Mouse (Mus musculus) heart, adult 11 months (tissue): ENCODE measurements at regions not wholly inside any gene's neighbourhood (a gene's known extent, or its start where the extent isn't known, plus 50 kb on each side); places are given as distances from the start of the nearest gene placed in this dataset.

Experiments used
- DNase-seq: peaks from one replicate; pipeline ENCODE4 v3.0.0; 2022

GRCm38 (mm10) chr12:106128944-106129724 is 119.1 kb downstream of the Vrk1 start:
- DNase-seq, result no peak

DNA sequence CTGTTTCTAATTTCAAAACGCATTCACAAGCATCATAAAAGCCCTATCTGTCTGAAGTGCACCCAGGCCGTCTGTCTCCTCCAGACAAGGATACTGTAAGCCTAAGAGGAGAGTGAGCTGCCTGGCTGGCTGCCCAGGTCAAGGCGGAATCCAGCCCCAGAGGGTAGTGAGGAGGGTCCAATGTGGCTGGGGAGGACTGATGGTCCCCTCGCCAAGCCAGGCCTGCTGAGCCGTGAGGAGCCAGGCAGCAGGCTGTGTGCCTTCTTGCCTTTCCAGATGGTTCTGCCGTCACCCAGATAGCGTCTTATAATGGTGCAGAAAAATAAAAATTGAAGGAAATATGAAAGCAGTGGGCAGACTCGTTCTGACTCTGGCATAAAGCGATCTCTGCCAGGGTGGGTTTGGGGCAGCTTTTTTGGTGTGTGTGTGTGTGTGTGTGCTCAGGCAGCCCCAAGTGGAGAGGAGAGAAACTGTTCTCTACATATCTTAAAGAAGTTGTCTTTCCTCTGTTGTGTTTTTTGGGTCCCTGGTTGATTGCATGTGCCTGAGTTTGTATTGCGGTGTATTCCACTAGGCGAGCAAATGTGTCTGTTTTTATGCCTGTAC is 120.1 kb downstream of the Vrk1 start:
- no peak for DNase-seq

GRCm38 (mm10) chr12:106132715-106133114 is 122.7 kb downstream of the Vrk1 start:
- DNase-seq, result no peak

DNA sequence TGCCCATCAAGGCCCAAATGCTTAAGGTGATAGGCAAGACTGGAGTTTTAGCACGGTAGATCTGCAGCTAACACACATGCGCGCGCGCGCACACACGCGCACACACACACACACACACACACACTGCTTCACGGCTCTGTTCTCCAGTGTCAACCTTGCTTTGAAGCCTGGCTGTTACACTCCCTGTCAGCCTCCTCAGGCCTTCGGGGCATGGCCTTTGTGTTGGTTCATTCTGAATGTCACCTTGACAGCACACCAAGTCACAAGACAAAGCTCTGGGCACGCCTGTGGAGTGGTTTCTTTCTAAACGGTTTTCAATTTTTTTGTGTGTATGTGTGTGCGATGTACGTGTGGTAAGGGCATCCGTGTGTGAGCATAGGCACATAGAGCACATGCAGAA is 128.4 kb downstream of the Vrk1 start:
- no peak for DNase-seq

GRCm38 (mm10) chr12:106139491-106139890 is 129.5 kb downstream of the Vrk1 start:
- DNase-seq, result no peak

GRCm38 (mm10) chr12:106139927-106140326 is 129.9 kb downstream of the Vrk1 start:
- DNase-seq, result no peak

DNA sequence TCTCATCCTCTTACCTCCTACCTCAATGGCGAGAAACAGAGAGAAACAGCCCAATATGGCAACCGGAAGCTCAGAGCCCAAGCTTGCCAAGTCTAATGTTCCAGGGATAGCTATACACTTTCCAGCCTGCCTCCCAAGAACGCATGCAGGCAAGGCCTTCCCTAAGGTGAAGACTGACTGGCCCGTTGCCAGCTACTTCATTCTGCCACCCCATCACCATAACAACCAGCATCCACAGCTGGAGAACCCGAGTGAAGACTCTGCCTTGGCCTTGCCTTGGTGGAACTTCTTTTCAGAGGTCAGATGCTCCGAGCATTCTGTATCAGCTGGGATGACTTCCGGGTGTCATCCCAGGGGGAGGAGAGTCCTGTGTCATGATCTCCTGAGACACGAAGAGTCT is 130.6 kb downstream of the Vrk1 start:
- DNase-seq, result no peak

- DNase-seq, result no peak
Observed at GRCm38 (mm10) chr12:106143548-106143947, 133.5 kb downstream of the Vrk1 start.

DNA sequence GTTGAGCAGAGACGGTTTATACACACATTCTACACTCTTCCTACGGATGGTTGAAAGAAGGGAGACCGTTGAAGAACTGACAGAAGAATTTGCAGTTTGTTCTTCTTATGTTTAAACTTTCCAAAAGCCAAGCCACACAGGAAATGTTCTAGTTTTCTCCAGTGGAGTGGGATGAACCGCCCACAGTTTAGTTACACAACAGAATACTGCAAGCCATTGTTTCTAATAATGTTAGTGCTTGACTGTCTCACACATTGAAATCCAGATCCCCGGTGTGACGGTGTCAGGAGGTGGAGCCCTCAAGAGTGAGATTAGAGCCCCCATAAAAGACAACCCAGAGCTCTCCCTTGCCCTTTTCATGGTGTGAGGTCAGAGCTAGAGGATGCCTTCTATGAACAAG is 146.8 kb downstream of the Vrk1 start:
- no peak for DNase-seq

DNA sequence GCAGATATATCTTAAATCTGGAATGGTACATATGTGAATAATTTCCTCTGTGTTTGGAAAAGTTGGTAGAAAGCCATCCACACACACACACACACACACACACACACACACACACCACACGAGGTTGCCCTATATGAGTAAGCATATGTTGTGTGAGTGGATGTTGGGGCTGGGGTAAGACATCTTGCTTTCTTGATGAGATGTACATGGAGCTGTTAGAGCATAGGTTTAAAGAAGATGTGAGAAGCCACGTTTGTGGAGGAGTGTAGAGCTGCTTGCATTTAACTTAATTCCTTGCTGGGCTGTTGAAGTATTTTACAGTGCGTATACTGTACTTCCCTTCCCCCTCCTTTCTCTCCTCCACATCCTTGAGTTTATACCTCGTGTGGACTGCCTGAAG is 147.8 kb downstream of the Vrk1 start:
- no peak for DNase-seq

- no peak for DNase-seq
Observed at GRCm38 (mm10) chr12:106158620-106159019, 148.6 kb downstream of the Vrk1 start.

DNA sequence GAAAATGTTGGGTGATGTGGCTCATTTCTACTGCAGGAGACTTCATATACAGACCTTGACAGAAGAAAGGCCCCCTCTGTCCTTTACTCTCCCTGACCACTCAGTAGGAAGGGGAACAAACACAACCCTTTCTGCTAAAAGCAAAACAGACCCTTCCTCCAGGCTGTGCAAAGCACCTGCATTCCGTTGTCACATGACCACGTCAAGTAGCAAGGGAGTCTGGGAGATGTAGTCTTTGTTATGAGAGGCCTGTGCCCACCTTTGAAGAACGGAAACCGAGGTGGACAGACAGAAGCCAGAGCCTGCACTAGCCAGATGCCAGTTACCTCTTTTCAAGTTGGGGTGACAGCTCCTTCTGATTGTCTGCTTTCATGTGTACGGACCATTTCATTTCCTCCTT is 161.3 kb downstream of the Vrk1 start:
- no peak for DNase-seq

DNA sequence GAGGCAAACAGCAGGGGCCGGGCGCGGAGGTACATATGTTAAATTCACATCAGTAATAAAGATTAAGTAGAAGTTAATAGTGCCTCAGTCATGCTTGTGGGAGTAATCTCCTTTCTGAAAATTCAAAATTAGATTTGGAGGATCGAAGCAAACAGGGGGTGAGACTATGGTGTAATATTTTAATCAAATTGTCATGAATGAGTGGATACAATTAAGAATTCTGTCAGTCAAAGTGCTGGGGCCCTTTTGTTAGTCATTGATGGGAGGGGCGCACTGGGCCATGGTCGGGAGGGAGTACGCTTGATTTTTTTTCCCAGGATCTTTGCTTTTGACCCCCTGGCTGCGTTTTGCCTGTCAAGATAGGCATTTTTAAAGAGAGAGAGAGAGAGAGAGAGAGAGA is 163.2 kb downstream of the Vrk1 start:
- no peak for DNase-seq

DNA sequence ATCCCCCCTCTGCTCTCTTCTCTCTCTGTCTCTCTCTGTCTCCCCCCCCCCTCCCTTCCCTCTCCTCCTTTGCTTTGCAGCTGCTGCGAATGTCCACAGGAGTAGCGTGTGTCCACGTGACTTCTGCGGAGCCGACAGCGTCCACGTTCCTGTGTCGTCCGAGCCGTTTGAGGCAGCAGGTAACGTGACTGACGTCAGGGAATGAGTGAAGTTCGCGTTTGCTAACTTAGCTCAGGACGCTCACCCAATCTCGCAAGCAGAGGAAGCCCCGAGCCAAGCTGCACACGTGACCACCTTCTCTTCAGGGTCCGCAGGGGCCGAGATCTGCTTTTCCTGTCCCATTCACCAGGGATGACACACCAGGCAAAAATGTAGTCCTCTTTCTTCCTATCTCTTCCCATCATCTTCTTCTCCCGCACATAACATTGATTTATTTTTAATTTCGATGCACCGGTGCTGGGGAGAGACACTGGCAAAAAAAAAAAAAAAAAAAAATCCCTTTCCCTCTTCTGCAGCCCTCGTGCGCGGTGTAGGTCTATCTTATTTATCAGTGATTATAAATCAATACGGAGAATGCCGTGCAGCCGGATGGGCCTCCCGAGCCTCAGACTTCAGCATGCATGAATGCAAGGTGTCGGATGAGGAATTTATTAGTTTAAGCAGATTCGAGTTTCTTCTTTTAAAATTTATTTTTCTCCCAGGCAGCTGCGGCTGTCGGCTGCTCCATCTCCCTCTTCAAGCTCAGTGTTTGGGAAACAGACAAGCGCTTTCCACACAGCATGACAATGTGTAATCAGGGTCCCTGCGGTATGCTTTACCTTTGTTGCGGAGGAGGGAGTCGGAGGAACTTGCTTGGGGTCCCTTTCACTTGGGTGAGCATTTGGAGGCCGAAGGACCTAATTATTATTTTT is 164.3 kb downstream of the Vrk1 start:
- DNase-seq, result no peak

GRCm38 (mm10) chr12:106174981-106175700 is 165.1 kb downstream of the Vrk1 start:
- no peak for DNase-seq

GRCm38 (mm10) chr12:106177302-106177701 is 167.3 kb downstream of the Vrk1 start:
- DNase-seq, result no peak

DNA sequence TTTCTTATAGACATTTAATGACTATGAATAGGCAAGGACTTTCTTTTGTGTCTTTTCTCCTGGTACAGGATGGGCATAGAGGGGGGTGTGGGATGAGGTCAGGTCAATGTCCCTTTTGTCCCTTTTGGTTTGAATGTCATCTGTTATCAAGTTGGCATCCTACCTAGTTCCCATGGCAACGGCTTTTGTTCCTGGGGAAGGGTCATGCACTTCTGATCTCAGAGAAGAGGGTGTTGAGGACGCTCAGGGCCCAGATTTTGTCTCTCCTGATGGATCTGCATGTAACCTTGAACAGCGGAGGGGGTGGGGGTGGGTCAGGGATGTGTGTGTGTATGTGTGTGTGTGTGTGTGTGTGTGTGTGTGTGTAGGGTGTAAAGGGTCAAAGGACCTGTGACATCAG is 167.8 kb downstream of the Vrk1 start:
- no peak for DNase-seq

DNA sequence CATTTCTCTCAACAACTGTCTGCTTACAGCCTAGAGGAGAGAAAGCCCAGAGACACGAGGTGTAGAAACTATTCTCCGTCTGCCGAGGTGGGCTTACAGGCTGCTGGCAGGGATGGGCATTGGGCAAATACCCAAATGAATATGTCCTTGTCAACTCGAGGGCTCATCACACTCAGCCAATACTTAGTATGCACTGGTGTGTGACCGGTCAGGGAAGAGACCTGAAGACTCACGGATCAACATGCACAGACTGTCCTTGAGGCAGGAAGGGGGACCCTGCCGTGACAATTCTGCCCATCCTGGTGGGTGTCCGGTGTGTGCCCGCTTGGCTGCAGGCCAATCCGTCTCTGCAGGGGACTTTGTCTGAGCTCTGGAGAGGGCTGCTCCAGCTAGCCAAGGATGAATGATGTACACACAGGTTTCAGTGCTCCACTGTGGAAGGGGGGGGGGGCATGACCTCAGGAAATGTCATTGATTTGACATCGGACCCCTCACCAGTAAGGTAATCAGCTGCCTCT is 168.7 kb downstream of the Vrk1 start:
- DNase-seq, result no peak

GRCm38 (mm10) chr12:106182923-106183322 is 172.9 kb downstream of the Vrk1 start:
- no peak for DNase-seq

DNA sequence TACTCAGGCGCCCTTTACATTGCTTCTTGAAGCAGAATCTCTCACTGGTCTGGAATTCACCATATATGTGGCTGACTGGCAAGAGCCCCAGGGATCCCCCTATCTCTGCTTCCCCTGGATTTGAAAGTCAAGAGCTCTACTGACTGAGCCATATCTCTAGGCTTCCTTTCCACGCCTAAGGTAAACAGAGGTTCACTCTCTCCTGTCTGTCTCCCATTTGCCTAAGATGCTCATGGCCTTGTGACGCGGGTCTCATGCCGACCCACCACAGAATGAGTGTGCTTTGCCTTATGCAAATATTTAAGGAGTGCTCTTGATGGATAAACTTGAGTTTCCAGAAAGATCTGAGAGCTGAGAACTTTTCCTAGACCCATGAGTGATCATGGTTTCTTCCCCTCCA is 173.9 kb downstream of the Vrk1 start:
- no peak for DNase-seq

DNA sequence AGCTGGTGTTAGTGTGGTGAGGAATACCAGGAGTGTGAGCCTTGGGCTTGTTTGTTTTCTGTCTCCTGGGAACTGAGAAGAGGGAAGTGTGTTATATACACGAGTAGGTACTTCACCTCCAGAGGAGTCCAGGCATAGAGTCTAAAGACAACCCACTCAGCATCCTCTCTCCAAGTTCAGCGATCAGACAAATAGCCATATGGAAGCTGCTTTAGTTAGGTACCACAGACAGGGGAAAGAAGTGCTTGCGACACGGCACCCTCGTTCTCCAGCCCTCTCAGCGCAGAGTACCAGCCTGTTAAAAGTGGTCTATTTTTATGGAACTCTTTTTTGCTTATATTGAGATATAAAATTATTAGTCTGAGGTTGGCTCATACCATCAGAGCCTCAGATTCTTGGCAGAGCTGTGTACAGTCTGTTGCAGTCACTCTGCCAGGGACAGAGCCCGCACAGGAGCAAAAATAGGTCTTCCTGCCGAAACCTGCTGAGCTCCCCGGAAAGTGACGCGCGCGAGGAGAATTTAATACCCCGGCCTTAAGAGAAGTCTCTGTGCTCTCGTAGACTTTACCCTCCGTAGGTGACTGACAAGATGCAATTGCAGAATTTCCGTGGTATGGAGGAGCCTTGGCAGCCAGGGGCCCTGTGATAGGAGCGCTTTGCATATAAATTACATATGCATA is 175.5 kb downstream of the Vrk1 start:
- DNase-seq, result no peak

- no peak for DNase-seq
Observed at GRCm38 (mm10) chr12:106186501-106186900, 176.5 kb downstream of the Vrk1 start.
